Mouse (Mus musculus) cerebellum, postnatal 10 days (tissue): ENCODE data around the gene Maml2.

ENCODE experiments used
- DNase-seq, 2 experiments: peaks; one replicate each; pipeline ENCODE4 v3.0.0; 2021; ENCODE audit warnings: mixed read lengths in 2 of 2

The Maml2 gene

DNA sequence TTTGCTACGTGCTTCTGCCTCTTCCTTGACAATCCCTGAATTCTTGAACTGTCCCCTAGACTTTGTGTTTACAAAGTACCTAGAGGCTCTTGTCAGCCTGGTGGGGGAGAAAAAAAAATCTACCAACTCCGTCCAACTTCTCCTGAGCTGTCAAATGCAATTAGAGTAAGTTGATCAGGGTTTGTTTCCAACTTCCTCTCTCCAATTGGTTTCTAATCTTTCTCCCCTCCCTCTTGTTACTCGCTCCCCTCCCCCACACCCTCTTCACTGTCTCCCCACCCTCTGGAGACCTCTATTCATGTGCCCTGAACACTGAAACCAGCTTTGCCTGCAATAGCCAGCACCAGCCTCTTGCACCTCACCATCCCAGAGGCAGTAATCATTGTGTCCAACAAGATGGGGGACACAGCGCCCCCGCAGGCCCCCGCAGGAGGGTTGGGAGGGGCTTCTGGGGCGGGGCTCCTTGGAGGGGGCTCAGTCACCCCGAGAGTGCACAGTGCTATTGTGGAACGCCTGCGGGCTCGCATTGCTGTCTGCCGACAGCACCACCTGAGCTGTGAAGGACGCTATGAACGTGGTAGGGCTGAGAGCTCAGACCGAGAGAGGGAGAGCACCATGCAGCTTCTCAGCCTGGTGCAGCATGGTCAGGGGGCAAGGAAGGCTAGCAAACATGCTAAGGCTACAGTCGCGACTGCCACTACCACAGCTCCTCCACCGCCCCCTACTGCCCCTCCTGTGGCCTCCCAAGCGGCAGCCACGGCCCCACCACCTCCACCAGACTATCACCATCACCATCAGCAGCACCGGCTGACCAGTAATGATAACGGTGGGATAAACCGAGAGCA is at the start of gene Maml2:
Maml2 (plus strand) TSS at position 290 of the 845 bp plus-strand sequence.
- DNase-seq: peak; percentile 85

DNA sequence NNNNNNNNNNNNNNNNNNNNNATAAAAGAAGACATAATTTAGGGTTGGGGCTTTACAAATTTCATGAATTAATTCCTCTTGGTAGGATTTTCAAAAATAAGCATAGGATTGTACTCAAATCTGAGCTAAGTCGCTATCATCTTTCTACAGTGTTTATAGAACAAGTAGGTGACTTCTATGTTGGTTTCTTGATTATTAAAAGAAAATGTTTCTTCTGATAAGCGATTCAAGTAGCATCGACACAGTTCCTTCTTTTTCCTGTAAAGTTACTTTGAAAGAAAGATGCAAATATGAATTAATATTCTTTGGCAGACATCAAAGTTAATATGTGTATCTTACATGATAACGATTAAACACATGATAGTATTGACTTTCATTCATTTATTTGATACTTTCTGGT is 49.7 kb upstream of the Maml2 start:
- DNase-seq: no peak

DNA sequence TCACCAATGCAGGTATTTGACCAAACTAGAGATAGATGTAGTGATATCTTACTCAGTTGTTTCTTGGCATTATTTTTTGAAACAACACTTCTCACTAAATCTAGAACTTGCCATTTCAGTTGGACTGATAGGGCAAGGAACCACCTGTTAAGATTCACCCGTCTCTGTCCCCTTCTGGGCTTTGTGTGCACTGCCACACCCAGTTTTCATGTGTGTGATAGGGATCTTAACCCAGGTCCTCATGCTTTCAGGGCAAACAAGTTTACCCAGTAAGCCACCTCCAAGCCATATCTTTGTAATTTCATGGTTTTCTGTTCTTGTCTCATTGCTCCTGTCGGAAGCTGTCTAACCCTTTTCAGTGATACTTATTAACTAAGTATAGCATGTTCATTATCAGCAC is 46.5 kb upstream of the Maml2 start:
- DNase-seq: no peak

DNA sequence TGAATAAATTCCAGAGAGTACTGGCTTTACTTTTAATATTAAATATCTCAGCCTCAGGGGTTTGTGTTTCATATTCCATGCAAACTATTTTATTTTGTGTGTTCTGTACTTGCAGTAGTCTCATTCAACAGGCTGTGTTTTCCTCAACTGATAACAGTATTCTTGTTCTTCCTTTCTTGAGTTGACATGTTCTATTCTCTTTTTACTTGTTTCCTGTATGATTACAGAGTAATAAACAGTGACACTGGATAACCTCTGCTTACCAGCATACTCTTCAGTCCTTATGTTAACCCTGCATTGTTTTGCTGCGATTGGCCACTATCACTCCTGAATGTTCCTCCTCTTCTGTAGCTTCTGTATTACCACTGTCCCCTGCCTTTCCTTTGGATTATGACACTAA is 41.0 kb upstream of the Maml2 start:
- no peak for DNase-seq

DNA sequence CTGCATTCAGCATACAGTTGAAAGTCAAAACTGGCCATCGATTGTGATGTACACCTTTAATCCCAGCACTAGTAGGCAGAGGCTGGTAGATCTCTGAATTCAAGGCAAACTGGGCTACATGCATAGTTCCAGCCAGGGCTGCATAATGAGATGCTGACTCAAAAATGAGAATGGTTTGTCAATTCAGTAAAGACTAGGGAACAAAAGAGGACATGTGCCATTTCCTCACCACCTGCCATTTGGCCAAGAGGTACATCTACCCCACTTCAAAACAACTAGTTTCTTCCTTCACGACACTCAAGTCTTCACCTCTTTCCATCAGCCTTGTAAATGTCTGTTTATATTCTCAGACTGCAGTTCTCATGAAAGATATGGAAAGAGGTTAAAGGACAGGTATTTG is 39.6 kb upstream of the Maml2 start:
- DNase-seq: no peak

DNA sequence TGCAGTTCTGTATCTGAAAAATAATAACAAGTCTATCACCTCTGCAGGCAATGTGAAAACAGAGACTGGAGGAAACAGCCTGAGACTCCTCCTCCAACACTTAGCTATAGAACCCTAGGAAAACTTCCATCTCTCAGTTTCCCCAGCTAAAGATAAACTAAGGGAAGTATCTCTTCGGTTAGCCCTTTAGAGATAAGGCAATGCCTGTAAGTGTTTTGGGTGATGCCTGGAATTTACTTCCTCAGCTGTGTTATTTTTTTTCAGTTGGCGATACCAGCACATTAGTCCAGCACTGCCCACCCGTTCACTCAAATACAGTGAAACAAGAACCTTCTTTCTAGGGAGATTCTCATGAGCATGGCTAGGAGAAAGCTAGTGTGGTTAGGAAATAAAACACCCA is 36.8 kb upstream of the Maml2 start:
- no peak for DNase-seq

DNA sequence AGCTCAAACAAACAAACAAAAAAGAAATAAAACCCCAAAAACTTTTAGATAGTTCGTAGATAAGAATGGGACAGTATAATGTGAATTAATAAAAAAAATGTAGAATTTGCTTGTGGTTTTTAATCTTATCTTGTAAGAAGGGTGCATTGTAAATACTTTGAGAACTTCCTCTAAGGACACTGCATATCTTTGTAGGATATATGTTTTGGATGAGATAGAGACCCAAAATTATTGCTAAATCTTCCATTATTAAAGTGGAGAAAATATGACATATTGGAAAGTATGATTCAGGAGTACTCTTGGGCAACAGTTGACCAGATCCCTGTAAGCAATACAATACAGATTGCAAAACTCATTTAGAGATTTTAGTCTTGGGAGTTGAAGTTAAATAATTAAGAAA is 24.5 kb upstream of the Maml2 start:
- DNase-seq: no peak

DNA sequence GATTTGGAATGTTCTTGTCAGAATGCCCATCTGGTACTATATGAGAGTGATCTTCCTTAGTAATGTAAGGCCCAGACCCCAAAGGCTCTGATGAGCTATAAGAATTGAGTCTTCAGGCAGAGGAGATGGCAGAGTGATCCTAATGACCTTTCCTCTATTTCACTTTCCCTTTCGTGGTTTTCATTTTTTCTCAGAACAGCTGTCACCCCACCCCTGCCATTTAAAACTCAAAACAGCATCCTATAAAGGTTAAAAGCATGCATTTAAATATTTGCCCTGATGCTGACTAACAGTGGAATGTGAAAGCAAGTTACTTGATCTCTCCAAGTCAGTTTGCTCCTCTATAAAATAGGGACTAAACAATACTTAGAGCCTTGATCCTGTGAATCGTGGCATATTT is 10.3 kb upstream of the Maml2 start:
- no peak for DNase-seq

DNA sequence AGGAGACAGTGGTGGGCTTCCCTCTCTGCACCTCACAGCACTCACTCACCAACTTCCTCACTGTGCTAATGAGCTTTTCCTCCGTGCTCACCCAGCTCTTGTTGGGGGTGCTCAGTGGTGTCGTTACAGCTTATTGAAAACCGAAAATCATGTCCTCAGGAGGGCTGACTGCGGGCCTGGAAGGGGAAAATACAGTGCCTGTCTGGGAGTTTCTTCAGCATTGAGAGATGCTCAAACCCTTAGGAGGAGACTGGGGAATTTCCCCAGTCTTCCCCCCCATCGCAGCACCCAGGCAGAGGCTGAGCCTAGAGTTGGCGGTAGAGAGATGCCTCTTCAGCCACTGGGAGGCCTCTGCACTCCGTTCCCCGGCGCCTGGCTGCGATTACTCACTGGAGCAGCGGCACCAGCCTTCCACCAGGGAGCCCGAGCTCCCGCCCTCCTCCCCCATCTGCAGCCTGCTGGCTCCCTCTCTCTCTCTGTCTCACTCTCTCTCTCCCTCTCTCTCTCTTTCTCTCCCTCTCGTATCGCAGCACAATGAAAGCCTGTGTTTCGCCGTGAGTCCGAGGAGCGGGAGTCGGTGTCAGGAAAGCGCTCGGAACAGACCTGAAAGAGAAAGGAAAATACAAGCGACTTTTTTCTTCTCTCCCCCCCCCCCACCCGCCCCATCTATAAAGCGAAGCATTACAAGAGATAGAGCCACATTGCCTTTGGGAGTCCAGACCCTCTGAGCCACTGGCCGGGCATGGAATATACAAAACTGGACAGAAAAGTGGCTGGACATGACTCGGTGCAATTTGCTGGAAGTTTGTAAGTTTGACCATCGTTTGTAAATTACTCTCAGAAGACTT is 1.3 kb upstream of the Maml2 start:
- peak; percentile 85 to 92 for DNase-seq

DNA sequence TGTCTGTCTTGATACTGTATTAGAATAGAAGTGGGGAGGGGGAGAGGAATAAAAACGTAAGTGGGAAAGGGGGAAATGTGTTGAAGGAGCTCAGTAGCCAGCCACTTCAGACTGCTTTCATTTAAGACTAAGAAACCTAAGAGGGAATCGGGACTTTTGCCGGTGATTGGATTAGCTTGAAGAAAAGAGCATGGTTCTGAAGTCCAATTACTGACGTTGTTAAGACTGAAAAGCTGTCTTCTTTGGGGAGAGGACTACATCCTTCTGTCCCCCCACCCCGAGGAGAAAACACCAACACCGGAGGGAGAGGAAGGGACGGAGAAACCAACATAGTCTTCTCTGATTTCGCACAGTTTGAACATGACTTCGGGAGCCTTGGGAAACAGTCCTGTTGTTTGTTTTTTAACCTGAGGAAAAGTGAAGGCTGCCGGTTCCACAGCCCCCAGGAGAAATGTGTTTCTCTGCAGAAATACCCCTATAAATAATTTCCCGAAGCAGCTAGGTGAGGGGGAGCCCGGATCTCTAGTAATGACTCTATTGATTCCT is 562 bp upstream of the Maml2 start:
- DNase-seq: peak in 1 of 2 experiments; percentile 40

DNA sequence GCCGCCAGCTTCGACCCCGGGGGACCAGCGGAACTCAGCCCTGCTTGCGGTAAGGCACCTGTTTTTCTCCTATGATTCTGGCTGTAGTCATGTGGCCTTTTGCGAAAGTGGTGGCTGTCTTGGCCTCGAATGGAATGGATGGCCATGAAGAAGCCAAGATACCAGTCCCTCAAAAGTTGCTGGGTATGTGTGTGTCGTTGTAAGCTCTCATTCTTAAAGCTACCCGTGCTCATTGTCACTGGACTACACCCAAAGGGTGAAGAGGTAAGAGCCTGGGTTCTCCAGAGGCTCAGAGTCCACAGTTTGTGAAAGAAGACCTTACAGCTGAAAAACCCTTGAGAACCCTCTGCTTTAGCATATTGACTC is 739 bp downstream of the Maml2 start:
- DNase-seq: no peak

DNA sequence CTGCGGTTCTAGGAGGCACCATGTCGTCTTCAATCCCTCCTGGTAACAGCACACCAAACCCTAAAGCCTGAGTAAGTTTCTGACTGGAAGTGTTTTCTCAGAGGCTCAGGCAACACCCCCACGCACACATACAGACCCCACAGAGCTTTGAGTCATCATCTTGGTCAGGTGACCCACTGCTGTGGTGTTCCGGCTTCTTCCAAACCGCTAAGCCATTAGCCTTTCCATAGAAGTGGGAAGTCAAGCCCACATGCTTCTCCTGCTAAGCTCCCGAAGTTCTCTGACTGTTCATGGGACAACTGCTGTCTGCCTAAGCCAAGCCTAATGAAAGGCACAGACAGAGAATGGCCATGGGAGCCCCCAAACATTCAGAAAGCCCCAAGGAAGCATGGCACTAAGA is 1.4 kb downstream of the Maml2 start:
- DNase-seq: peak in 1 of 2 experiments; percentile 19

DNA sequence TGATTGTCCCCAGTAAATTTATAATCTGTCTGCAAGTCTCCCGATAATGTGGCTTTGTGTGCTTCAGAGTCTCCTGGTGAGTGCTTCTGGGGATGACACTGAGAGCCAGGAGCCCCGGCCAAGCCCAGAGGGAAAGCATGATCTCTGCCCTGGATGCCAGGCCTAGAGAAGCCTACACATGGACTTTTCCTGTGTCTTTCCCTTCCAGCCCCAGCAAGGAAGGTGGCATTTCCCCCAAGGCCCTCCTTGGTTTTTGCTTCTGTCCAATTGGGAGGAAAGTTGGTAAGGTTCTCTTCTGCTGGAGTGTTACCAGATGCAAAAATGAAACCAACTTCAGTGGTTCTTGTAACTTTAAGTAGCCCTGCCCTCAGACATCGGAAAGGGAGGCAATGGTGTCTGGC is 2.3 kb downstream of the Maml2 start:
- peak; percentile 32 to 45 for DNase-seq

DNA sequence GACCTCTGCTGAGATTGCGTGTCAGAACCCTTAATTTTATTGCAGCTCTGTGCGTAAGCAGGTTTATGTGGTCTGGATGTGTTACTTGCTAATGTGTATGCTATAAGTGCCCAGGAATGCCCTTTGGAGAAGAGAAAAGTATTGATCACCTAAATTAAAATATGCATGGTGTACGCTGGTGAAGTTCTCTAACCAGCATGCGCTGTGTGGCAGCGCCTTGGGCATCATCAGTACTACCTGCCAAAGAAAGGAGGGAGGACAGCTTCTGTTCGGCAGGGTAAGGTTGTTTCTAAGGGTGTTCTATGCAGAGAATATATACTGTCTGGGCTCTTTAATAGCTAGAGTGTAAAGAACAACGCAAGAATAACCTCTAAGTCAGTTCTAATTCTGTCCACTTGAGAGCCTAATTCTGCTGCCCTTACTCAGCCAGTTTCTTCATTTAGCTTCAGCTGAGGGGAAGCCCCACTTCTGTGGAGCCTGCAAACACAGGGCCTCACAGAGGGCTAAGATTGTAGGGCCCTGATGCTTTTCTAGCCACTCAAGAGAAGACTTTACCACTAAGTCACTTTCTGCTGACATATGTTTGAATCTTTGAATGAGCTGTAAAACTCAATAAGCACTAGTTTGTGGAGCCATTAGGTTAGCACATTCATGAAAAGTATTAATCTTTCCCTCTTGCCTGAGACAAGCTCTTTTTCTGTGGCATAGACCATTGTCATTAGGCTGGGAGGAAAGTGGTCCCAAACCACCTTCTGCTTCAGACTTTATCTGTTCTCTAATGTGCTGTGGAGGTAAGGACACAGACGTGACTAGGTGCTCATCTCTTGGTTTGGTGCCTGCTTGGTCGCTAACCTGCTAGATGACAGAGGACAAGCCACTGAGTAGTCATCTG is 3.4 kb downstream of the Maml2 start:
- DNase-seq: peak in 1 of 2 experiments; percentile 18

DNA sequence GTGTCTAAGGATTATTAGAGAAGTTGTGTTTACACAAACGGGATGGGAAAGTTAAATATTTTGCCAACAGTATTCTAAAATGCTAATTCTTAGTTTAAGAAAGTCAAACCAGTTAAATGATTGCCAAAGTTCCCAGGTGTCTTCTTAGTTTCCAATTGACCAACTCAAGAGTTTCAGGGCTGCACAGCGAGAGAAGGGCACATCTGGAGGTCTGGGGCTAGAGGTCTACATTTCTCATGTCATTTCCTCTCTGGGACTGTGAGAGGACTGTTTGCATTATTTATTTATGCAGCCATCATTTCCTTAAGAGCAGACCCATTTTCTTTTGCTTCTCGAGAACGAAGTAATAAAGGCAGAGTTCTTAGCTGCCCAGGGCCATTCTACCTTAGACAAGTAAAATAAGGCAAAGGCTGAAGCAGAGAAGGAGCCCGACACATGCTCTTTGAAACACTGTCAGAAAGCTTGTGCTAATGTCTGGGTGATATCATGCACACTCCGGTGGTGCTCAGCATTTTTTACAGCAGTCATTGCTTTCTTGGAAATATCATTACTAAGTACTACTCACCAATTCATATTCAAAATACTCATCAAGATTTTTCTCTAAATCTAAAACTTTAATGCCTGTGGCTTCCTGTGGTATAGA is 4.5 kb downstream of the Maml2 start:
- DNase-seq: no peak

DNA sequence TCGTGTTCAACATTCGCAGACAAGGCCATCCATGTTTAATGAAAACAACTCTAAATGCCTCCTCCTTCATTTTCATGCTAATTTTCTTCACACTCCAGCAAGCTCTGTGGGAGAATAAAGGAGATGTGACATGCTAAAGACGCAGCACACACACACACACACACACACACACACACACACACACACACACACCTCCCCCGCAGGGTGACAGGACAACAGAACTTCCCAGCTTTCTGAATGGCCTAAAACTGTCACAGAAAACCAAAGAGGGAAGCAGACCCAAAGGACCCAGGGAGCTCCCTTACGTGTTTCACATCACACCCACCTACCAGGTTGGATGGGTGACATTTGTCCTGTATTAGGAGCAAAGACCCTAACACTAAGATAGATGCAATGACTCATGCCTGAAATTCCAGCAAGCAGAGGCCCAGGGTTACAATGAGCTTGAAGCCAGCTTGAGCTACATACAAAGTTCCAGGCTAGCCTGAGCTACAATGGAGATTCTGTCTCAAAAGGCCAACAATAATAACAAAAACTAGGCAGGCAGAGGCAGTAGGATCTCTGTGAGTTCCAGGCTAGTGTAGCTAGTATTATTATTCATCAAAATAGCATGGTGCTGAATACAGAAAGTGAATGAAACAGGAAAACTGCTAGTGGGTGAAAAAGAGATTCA is 5.5 kb downstream of the Maml2 start:
- peak in 1 of 2 experiments; percentile 19 for DNase-seq

DNA sequence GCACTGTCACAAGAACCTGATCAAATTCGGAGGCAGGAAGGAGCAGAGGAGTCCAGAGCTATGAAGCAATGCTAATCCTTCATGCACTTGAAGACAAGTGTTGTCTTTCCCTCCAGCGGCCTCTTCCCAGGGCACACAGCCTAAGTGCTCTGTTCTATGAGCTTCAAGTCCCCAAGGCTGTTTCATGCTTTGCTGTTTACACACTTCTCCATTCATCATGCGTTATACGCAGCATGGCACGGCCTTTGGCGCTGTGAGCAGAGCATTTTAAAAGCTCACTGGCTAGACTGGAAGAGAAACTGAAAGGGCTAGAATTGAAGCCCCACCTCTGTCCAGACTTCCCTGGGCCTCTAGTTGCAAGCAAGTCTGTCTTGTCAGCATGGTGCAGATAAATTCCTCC is 6.2 kb downstream of the Maml2 start:
- no peak for DNase-seq

DNA sequence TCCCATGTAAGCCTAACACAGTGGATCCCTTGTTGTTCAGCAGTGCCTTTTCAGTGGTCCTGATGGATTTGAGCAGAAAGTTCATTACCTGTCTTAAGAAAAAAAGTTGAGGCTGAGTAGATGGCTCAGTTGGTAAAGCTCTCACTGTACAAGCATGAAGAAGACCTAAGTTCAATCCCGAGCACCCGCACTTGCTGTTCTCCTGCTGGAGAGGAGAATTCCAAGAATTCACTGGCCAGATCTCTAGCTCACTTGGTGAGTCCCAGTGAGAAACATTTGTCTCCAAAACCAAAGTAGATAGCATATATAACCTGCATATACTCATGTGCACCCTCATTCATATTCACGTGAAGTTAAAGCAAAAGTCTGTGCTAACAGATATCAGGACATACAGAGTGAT is 8.7 kb downstream of the Maml2 start:
- DNase-seq: no peak

DNA sequence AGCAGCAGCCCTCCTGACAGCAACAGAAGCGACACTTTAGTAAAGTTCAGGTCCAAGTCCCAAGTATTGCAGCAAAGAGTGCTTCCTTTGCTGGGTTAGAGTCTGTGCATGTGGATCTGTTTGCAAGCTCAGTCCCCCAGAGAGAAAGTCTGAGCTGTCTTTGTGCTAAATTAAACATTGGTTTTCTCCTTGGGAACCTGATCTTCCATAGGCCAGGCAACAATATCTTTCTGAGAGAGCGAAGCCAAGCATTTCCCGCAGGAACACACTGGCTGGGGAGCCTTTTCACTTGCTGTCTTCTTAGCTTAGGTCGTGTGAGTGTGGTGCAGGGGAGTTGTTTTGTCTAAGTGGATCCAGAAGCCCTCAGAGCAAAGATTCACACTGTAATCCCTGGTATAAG is 9.5 kb downstream of the Maml2 start:
- no peak for DNase-seq

DNA sequence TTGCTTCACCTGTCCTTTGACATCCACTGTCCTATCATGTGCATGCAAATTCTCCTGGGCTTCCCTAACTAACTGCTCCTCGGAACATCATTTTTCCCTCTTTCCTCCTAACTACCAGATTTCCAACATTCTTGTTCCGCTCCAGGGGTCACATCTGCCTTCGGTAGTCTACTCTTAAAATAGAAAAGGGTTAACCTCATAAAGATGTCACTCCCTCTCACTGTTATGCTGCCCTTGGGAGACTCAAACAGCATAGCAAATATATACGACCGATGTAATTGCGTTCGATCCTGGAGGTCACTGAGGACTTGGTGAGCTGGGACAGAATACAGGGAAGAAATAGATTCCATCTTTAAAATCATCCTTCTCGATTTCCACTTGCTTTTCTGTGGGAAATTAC is 11.0 kb downstream of the Maml2 start:
- no peak for DNase-seq

DNA sequence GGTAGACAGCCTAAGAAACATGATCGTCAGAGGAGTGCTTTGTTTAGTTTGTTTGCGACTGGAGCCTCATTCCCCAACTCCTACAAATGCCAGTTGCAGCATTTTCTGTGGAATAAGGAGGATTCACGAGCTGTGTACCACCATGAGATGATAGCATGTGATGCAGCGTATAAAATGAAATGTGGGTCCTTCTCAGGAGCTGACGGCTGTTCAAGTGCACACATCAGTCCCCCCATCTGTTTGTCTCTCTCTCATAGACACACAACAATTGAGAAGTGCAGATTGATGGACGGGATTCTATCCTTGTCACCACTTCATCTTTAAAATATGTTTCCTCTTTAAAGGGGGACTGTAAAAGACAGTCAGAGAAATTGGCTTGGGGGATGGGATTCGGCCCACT is 12.1 kb downstream of the Maml2 start:
- DNase-seq: no peak

DNA sequence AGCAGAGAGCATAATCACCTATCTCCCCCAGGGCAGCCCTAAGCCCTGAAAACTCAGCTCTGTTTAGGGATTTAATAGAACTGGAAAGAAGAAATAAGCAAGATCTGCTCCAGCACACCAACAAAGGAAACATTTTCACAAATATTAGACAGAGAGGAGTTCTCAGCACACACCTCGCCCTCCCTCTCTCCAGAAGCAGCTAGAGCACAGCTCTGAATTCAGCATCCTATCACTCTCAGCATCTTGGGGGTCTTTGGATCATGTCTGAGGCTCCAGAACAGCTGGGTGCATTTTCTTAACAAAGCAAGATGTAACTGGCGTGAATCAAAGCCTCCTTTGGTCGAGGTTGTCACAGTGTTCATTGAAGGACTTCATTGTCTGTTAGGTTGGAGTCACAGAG is 12.5 kb downstream of the Maml2 start:
- DNase-seq: no peak
